Mouse (Mus musculus) frontal cortex, postnatal 36 days (tissue): ENCODE data around the gene Shb.

Experiments used
- DNase-seq, 2 experiments: peaks; one replicate each; pipeline ENCODE4 v3.0.0; 2022; ENCODE audit warnings: low spot score in 2 of 2

Gene Shb

GRCm38 (mm10) chr4:45532375-45532774 is at the start of gene Shb:
Shb (minus strand) TSS chr4:45532470.
- DNase-seq = no peak

- no peak for DNase-seq
Observed at GRCm38 (mm10) chr4:45581095-45581494, 48.8 kb upstream of the Shb start.

GRCm38 (mm10) chr4:45578554-45579370 is 46.5 kb upstream of the Shb start:
- no peak for DNase-seq

GRCm38 (mm10) chr4:45577631-45578030 is 45.4 kb upstream of the Shb start:
- DNase-seq = no peak

GRCm38 (mm10) chr4:45574614-45575169 is 42.4 kb upstream of the Shb start:
- DNase-seq = no peak

GRCm38 (mm10) chr4:45569521-45569920 is 37.3 kb upstream of the Shb start:
- no peak for DNase-seq

- no peak for DNase-seq
Observed at GRCm38 (mm10) chr4:45558211-45558610, 25.9 kb upstream of the Shb start.

- DNase-seq = no peak
Observed at GRCm38 (mm10) chr4:45552571-45552970, 20.3 kb upstream of the Shb start.

GRCm38 (mm10) chr4:45550970-45551369 is 18.7 kb upstream of the Shb start:
- no peak for DNase-seq

GRCm38 (mm10) chr4:45549514-45549913 is 17.2 kb upstream of the Shb start:
- DNase-seq = no peak

GRCm38 (mm10) chr4:45545851-45546250 is 13.6 kb upstream of the Shb start:
- DNase-seq = no peak

- DNase-seq = no peak
Observed at GRCm38 (mm10) chr4:45543481-45544051, 11.3 kb upstream of the Shb start.

- no peak for DNase-seq
Observed at GRCm38 (mm10) chr4:45540151-45540933, 8.1 kb upstream of the Shb start.

GRCm38 (mm10) chr4:45539187-45539586 is 6.9 kb upstream of the Shb start:
- no peak for DNase-seq

- DNase-seq = no peak
Observed at GRCm38 (mm10) chr4:45533436-45533940, 1.2 kb upstream of the Shb start.

GRCm38 (mm10) chr4:45530662-45531542 is 1.4 kb downstream of the Shb start:
- DNase-seq = peak; percentile 86

GRCm38 (mm10) chr4:45529986-45530597 is 2.2 kb downstream of the Shb start:
- no peak for DNase-seq

GRCm38 (mm10) chr4:45529201-45529985 is 2.9 kb downstream of the Shb start:
- no peak for DNase-seq

GRCm38 (mm10) chr4:45528355-45529198 is 3.7 kb downstream of the Shb start:
- DNase-seq = no peak
